Mouse (Mus musculus) embryonic facial prominence, embryonic 14.5 days (tissue): ENCODE results near the gene Kin. TPM values are rescaled to one million over a fixed set of nuclear protein-coding genes. Genes with fewer than 3 reads are reported as not detected.

Source experiments
- ATAC-seq: fragments of 200-750 bp; cut with Nextera tagmentation; 2 replicates; pipeline ENCODE4 v1.8.0; 2017; ENCODE audit warnings: low read depth, moderate number of reproducible peaks, moderate TSS enrichment
- DNase-seq: peaks from one replicate; pipeline ENCODE4 v3.0.0-alpha.2; 2015; ENCODE audit warnings: low spot score
- H3K27ac ChIP-seq: fragments of 300-500 bp; sonication (generic); replicated peaks from 2 replicates; pipeline ENCODE4 v1.5.1; 2014; ENCODE audit warnings: low read depth, mild to moderate bottlenecking, low read length, moderate library complexity
- H3K27me3 ChIP-seq: fragments of 300-500 bp; sonication (generic); replicated peaks from 2 replicates; pipeline ENCODE4 v1.6.1; 2014; ENCODE audit warnings: low read length; ENCODE audit not compliant: control insufficient read depth, insufficient read depth
- H3K36me3 ChIP-seq: fragments of 300-500 bp; sonication (generic); 2 replicates; pipeline ENCODE4 v1.6.1; 2014; ENCODE audit warnings: low read length, mixed read lengths; ENCODE audit not compliant: control insufficient read depth, insufficient read depth
- H3K4me1 ChIP-seq: fragments of 300-500 bp; sonication (generic); 2 replicates; pipeline ENCODE4 v1.6.1; 2014; ENCODE audit warnings: antibody characterized with exemption, low read length; ENCODE audit not compliant: control insufficient read depth, insufficient read depth
- H3K4me2 ChIP-seq: fragments of 300-500 bp; sonication (generic); 2 replicates; pipeline ENCODE4 v1.6.1; 2014; ENCODE audit warnings: low read depth, mild to moderate bottlenecking, low read length, moderate library complexity, mixed read lengths
- H3K4me3 ChIP-seq: fragments of 300-500 bp; sonication (generic); 2 replicates; pipeline ENCODE4 v1.5.1; 2014; ENCODE audit warnings: low read depth, mild to moderate bottlenecking, low read length
- H3K9ac ChIP-seq: fragments of 300-500 bp; sonication (generic); 2 replicates; pipeline ENCODE4 v1.6.1; 2014; ENCODE audit warnings: low read depth, mild to moderate bottlenecking, low read length, moderate library complexity, mixed read lengths
- H3K9me3 ChIP-seq: fragments of 300-500 bp; sonication (generic); 2 replicates; pipeline ENCODE4 v1.6.1; 2016; ENCODE audit warnings: low read length; ENCODE audit not compliant: control insufficient read depth
- WGBS: fragments of 180-500 bp; shearing (Covaris S2); extraction: QIAGEN DNeasy Blood & Tissue Kit; methylation state at CpG from one replicate; pipeline ENCODE4 v1.1.7; 2014; 5-methylcytosine and 5-hydroxymethylcytosine counted together
- polyA plus RNA-seq: library from polyadenylated mRNA; unstranded; fragments of >200 nt; fragmentation: Nextera tagmentation; extraction: Ambion mirVana; gene quantifications from 2 replicates; pipeline ENCODE4 v1.2.1, GENCODE M21; 2014

Kin gene
- polyA plus RNA-seq, 1 experiment from 2014 or later = 22.7 TPM

DNA sequence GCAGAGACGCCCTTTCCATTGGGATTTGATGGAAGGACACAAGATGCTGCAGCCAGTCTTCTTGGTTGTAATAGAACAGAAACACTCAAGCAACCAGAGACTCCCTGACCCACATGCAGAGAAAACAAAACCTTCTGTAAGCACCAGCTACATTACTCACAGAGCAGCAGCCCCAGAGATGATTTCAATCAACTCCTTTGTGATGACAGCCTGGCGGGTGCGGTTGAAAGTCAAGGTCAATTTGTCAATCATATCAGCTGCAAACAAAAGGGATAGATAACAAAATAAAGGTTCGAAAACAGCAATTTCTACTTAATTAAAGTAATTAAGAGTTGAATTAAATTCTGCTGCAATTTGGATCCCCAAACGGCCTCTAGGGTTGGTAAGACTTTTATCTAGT lies 21.6 kb upstream of the Kin start:
- no peak overlapping the region for H3K4me3 ChIP-seq
- 82% methylated on average over 5 of the region's 5 CpGs for WGBS
- no peak overlapping the region for H3K9ac ChIP-seq
- H3K4me2 ChIP-seq = no peak overlapping the region
- H3K27ac ChIP-seq = no peak overlapping the region
- H3K4me1 ChIP-seq = no peaks in the 10 kb centered on the region
- no peaks in the 10 kb centered on the region for H3K9me3 ChIP-seq
- no peak for DNase-seq
- H3K27me3 ChIP-seq = no peaks in the 10 kb centered on the region
- peaks cover 88% of the 10 kb centered on the region for H3K36me3 ChIP-seq
- no peak for ATAC-seq

DNA sequence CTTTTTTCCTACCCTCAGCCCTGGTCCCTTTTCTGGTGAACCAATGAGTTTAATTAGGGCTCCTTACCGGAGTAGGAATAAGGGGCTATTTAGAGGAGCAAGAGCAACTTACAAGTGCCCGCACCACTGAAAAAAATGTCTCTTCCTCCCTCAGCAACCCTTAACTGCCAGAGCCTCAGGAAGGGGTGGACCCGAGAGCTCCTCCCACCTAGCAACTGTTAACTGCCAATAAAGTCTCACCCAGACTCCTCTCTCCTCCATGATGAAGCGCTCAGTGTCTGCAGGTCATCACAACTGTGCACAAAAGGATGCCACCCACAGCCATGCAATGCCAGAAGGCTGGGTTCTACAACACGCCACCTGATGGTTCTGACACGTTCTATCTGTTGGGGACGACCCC lies 8.6 kb upstream of the Kin start:
- no peaks in the 10 kb centered on the region for H3K9me3 ChIP-seq
- H3K4me2 ChIP-seq = no peak overlapping the region
- H3K4me1 ChIP-seq = no peaks in the 10 kb centered on the region
- no peak for ATAC-seq
- no peak for DNase-seq
- no peaks in the 10 kb centered on the region for H3K27me3 ChIP-seq
- no peak overlapping the region for H3K4me3 ChIP-seq
- H3K27ac ChIP-seq = no peak overlapping the region
- no peak overlapping the region for H3K9ac ChIP-seq
- 85% methylated on average over 7 of the region's 7 CpGs for WGBS
- peaks cover 42% of the 10 kb centered on the region for H3K36me3 ChIP-seq

DNA sequence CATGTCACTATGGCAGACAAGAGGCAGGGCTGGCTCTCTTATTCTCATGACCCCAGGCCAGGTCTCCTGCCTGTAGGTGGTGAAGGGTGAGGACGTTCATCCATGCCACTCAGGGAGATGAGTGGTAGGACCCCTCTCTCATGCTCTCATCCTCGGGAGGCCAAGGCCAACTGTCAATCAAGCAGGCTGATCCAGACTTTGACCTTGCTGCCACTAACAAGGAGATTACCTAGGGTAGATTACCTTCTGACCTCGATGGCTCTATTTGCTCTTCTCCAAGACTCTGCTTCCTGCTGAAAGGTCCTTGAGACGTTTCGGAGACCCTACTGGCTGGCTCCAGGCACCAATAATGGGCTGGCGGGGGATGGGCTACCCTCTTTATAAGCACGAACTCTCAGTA lies 5.9 kb upstream of the Kin start:
- Histone ChIP-seq H3K4me3 (no peak overlapping the region), H3K9me3 (no peaks in the 10 kb centered on the region), H3K9ac (no peak overlapping the region), H3K4me2 (no peak overlapping the region), H3K4me1 (peaks cover 21% of the 10 kb centered on the region), H3K27ac (no peak overlapping the region), H3K27me3 (no peaks in the 10 kb centered on the region), H3K36me3 (peaks cover 24% of the 10 kb centered on the region; the same call in 1 of the 2 replicates)
- 80% methylated on average over 7 of the region's 7 CpGs for WGBS
- ATAC-seq = no peak
- DNase-seq = no peak

DNA sequence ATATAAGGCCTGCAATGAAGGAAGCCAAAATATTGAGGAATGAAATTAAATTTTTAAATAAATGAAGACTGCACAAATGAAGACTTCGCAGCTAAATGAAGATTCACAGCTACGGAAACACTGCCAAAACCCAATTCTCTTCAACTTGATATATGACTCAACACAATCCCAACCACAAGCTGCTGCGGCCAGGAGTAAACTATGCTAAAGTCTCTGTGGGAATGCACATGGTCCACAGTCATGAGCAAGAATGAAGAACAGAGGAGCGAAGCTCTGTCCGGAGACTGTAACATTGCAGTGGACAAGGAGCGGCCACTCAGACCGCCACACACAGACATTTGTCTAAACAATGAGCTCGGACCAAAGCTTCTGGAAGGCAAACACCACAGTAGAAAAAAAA lies 3.7 kb upstream of the Kin start:
- Histone ChIP-seq H3K9me3 (no peaks in the 10 kb centered on the region), H3K36me3 (peaks cover 18% of the 10 kb centered on the region; the same call in 1 of the 2 replicates)
- 88% methylated on average over 8 of the region's 8 CpGs for WGBS

DNA sequence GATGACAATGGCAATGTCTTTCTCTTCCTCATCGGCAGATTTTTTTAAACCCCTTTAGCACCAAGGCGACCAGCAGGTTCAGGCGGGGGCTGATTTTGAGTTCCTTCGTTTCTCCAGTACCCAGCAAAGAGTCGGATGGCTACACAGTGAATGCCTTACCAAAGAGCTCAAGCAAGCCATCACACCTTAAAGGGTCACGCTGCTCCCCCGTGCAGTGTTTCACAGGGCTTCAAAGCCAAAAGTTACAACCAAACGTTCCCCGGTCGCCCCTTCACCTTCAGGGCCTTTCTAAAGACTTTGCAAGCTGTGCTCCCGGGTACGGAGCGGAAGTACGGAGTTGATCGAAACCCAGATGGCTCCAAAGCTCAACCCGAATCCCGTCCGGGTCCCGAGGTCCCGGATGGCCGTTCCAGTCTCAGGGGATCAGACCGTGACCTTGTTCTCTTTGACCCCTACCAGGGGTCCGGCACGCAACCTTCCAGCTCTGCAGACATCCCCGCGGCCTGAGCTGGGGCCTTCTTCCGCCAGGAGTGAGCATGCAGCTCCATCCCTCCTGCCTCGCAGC lies 566 bp upstream of the Kin start:
- Histone ChIP-seq H3K27ac (peak overlapping the region; percentile 91), H3K4me2 (peak overlapping the region; percentile 82), H3K4me3 (peak overlapping the region; percentile 99), H3K27me3 (no peaks in the 10 kb centered on the region), H3K36me3 (0 out of 2 replicates have a peak, but pooled peaks cover 9% of the 10 kb centered on the region), H3K9me3 (no peaks in the 10 kb centered on the region), H3K9ac (peak overlapping the region; percentile 99), H3K4me1 (peaks cover 29% of the 10 kb centered on the region)
- ATAC-seq = peak; percentile 38
- DNase-seq = peak; percentile 30
- WGBS = under 1% methylated on average over 28 of the region's 28 CpGs

More for the DNA sequence above, 3.7 kb upstream of the Kin start:
- no peak overlapping the region for H3K27ac ChIP-seq
- no peaks in the 10 kb centered on the region for H3K27me3 ChIP-seq
- peaks cover 27% of the 10 kb centered on the region for H3K4me1 ChIP-seq
- H3K9ac ChIP-seq = no peak overlapping the region
- no peak overlapping the region for H3K4me3 ChIP-seq
- ATAC-seq = no peak
- no peak overlapping the region for H3K4me2 ChIP-seq
- DNase-seq = no peak

DNA sequence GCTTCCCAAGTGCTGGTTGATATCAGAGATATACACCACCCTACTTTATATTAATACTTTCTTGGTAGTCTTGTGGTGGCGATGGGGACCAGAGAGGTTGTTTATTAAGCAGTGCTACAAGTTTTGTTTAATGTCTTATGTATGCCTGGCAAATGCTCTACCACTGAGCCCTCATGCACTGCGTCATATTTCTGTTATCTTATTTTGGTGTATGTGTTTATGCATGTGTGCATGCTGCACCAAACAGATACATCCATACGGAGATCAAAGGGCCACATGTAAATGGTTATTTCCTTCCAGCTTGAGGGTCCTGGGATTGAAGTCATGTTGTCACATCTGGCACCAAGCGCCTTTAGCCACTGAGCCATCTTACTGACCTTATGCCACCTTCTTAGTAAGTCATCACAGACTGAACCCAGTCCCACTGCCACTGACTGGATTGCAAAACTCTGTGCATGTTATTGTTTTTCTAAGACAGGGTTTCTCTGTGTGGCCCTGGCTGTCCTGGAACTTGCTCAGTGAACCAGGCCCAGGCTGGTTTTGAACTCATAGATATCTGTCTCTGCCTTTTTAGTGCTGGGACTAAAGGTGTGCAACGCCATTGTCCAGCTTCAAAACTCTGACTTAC lies 1.2 kb downstream of the Kin start:
- peak overlapping the region; percentile 99 for H3K9ac ChIP-seq

DNA sequence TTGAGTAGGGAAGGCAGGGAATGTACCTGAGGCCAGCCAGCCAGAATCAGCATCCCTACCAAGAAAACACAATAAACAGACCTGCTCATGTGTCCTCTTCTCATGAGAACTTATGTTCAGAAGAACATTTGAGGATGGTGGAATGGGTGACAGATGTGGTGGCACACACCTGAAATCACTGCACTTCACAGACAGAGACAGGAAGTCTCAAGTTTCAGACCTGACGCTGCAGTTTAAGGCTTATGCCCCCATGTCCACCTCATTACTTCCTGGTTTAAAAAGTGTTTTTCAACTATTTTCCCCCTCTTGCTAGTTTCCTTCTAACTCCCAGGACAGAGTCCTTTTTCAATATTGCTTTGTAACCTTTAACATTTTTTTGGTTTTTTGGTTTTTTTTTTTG lies 2.3 kb downstream of the Kin start:
- H3K27me3 ChIP-seq = no peaks in the 10 kb centered on the region
- DNase-seq (no peak), ATAC-seq (no peak)
- no peak overlapping the region for H3K4me2 ChIP-seq
- H3K4me1 ChIP-seq = peaks cover 24% of the 10 kb centered on the region
- no peaks in the 10 kb centered on the region for H3K9me3 ChIP-seq
- H3K36me3 ChIP-seq = peaks cover 27% of the 10 kb centered on the region; the same call in 1 of the 2 replicates
- no peak overlapping the region for H3K27ac ChIP-seq
- H3K4me3 ChIP-seq = no peak overlapping the region
- no peak overlapping the region for H3K9ac ChIP-seq
- WGBS = 42% methylated on average over 1 of the region's 1 CpGs

More for the DNA sequence above, 1.2 kb downstream of the Kin start:
- peaks cover 20% of the 10 kb centered on the region; the same call in 1 of the 2 replicates for H3K36me3 ChIP-seq
- H3K4me1 ChIP-seq = peaks cover 29% of the 10 kb centered on the region
- no peaks in the 10 kb centered on the region for H3K9me3 ChIP-seq
- H3K27me3 ChIP-seq = no peaks in the 10 kb centered on the region
- no peak overlapping the region for H3K27ac ChIP-seq
- no peak for ATAC-seq
- WGBS = 80% methylated on average over 5 of the region's 5 CpGs
- H3K4me2 ChIP-seq = peak overlapping the region; percentile 82
- no peak for DNase-seq
- H3K4me3 ChIP-seq = peak overlapping the region; percentile 99

DNA sequence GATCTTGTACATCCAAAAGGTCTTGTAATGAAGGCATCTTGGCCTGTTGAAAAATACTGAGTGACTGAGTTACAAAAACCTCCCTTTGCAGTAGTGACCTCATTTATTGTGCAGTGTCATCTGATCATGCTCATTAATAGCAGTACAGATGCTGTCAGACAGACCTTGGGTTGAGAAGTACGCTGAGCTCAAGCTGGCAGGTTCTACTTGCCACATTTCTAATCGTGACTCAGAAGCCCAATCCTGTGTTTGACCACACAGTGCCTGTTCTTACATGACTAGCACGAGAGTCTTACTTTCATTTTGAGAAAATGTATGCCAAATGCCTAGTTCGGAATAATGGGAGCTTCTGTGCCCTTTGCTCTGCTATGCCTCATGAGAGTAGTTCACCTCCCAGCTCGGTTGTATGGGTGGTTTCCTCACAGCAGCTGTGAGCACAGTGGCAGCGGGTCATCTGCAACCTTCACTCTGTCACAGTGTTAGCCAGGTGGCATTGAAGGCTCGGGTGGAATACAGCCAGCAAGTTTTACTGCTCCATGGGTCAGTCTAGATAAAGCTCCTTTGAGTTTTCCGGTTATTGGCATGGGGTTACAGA lies 7.0 kb downstream of the Kin start:
- H3K36me3 ChIP-seq = peaks cover 57% of the 10 kb centered on the region

More for the DNA sequence above, 7.0 kb downstream of the Kin start:
- H3K9me3 ChIP-seq = no peaks in the 10 kb centered on the region
- no peaks in the 10 kb centered on the region for H3K4me1 ChIP-seq
- no peak overlapping the region for H3K9ac ChIP-seq
- H3K27me3 ChIP-seq = no peaks in the 10 kb centered on the region
- no peak overlapping the region for H3K4me3 ChIP-seq
- ATAC-seq (no peak), DNase-seq (no peak)
- 80% methylated on average over 8 of the region's 8 CpGs for WGBS
- no peak overlapping the region for H3K4me2 ChIP-seq
- no peak overlapping the region for H3K27ac ChIP-seq
